Mouse (Mus musculus) cerebellum, adult 9-10 months (tissue): ENCODE measurements around the gene Vmn1r18.
"Not testable (repeated sequence)": the region's sequence is repeated elsewhere in the genome, so short reads cannot be mapped to it uniquely, and the experiment has no call there.

Source experiments
- DNase-seq: peaks from one replicate; pipeline ENCODE4 v3.0.0; 2022

The Vmn1r18 gene

DNA sequence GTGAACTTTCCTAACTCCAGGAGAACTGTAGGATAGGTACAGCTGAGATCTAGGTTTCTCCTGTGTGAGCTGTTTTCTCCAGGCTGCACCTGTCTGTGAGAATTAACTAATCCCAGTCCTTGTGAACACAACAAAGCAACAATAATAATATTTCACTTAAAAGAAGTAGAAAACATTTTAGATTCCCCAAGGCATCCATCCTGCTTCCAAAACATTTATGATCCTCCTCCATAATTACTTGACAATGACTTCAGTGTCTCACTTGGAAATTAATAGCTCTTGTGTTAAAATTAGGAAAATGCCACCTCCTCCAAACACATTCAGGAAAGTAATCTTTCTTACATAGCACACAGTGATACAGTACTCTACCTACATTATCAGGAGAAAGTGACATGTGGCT lies at the start of gene Vmn1r18:
Vmn1r18 (minus strand) TSS at position 101 of the 400 bp plus-strand sequence.
- DNase-seq: no peak

DNA sequence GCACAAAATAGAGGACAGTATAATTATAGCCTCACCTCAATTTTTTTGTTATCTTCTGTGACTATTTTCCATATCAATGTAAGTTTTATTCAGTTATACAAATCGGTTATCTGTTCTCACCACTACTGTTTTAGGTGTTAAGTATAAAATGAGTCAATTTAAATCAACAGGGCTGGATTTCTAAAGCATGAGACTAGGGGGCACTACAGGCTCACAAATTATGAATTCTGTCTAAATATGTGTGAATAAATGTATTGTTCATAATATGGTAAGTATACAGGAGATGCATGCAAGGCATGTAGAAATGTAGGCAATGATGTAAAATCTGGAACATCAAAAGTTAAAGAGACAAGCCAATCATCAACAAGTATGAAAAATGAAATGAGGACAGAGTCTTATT lies 35.6 kb upstream of the Vmn1r18 start:
- peak; percentile 3 for DNase-seq

DNA sequence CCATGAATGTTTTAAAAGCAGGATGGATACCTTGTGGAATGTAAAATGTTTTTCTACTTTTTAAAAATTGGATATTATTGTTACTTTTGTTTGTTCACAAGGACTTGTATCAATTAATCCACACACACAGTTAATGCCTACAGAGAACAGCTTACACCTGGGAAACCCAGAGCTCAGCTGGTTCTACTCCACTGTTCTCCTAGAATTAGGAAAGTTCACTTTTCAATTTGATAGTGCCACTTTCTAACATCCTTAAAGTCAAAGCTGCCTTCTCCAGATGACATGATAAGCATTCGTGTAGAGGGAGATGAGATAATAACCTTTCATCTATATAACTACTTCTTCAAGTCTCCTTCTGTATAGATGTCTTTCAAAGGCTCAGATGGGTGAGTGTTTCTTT lies 33.0 kb upstream of the Vmn1r18 start, which contains the start of gene Vmn1r20:
Vmn1r20 (plus strand) TSS at position 301 of the 400 bp plus-strand sequence.
- DNase-seq: no peak

DNA sequence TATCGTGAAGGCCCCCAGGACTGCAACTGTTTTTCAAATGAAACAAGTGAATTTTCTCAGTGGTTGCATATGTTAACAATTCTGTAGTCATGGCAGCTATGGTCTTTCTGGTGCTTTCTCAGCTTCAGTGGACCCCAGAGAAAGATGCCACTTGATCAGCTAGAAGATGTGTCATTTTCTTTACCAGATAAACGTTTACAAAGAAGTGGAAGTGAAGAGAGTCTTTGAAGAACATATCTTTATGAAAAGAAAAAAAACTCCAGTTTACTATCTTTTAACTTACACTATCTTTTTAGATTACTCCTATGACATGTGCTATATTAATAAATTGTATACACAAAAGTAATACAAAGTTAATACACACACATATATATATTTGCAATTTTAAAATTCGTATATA lies 7.9 kb upstream of the Vmn1r18 start, which contains the start of gene Vmn1r19:
Vmn1r19 (plus strand) TSS at position 301 of the 400 bp plus-strand sequence.
- not testable (repeated sequence) for DNase-seq

GRCm38 (mm10) chr6:57367496-57367895 lies 28.1 kb downstream of the Vmn1r18 start:
- no peak for DNase-seq

DNA sequence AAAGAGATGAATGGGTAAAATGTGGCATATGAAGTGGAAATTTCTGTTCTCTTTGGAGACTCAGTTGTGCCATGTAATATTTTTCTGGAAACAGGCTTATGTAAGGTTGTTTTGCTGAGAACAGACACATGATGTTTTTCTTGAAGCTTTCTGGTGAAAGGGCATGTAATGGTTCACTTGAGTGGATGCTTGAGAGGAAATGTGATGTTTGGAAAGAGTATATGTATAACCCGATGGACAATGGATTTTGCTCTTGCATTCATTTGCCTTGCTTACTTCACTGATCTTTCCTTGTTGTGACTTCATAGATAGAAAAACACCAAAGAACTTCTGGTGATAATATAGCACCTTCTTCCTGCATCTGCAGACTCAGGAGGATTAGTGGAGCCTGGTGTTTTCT lies 29.7 kb downstream of the Vmn1r18 start:
- DNase-seq: not testable (repeated sequence)

GRCm38 (mm10) chr6:57363627-57364026 lies 32.0 kb downstream of the Vmn1r18 start, which contains the start of gene Vmn1r17:
TSS of gene Vmn1r17 (minus strand) at chr6:57363727.
- no peak for DNase-seq

DNA sequence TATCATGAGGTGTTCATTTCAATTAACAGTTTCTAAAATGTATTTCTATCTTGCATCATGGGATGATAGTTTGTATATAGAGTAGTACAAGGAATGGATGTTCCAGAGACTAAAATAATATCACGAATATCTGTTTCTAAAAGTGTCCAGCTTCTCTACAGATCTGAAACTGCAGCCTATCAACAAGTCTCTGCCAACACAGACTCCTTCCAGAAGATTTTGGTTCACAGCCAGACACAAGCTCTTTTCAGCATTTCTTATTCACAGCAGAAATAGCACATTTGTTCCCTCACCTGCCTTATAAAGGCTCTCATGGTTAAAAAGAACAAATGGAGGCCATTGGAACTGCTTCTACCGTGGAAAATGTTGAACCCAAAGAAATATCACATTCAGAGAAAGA lies 38.7 kb downstream of the Vmn1r18 start:
- no peak for DNase-seq

- no peak for DNase-seq
These were observed 66.2 kb downstream of the Vmn1r18 start, which contains the start of gene Vmn1r16 for GRCm38 (mm10) chr6:57329394-57329793. TSS of gene Vmn1r16 (minus strand) at chr6:57329494.
